Mouse (Mus musculus) G1E (cell line): ENCODE data around the gene Akr1b8.

Experiments used
- CTCF ChIP-seq: IDR thresholded peaks from 2 replicates; pipeline ENCODE4 v1.5.1; 2012; ENCODE audit warnings: low read depth, low read length, inconsistent platforms, mixed read lengths
- GATA1 ChIP-seq: IDR thresholded peaks from 2 replicates; pipeline ENCODE4 v1.6.1; 2012; ENCODE audit warnings: borderline replicate concordance, low read length, inconsistent platforms, mixed read lengths
- TAL1 ChIP-seq: conservative IDR thresholded peaks from 2 replicates; pipeline ENCODE4 v1.6.1; 2012; ENCODE audit warnings: low read depth, low read length, inconsistent platforms, mixed read lengths

- TF ChIP-seq CTCF (no peak), GATA1 (no peak), TAL1 (no peak)
Observed at GRCm38 (mm10) chr6:34352401-34352800, 1.5 kb upstream of the Akr1b8 start.
